Mouse (Mus musculus) gastrocnemius, adult 18-20 months (tissue): ENCODE results near the gene Dbp. TPM values are rescaled to one million over a fixed set of nuclear protein-coding genes. Genes with fewer than 3 reads are reported as not detected.

ENCODE experiments used
- DNase-seq: peaks from one replicate; pipeline ENCODE4 v3.0.0; 2021; ENCODE audit warnings: low spot score
- total RNA-seq, 2 experiments: library from RNA; stranded (reverse); gene quantifications; 2 replicates each; pipeline ENCODE4 v1.2.3; 2021

The Dbp gene
- total RNA-seq, 2 experiments from 2014 or later: 19.4 to 22.9 TPM

DNA sequence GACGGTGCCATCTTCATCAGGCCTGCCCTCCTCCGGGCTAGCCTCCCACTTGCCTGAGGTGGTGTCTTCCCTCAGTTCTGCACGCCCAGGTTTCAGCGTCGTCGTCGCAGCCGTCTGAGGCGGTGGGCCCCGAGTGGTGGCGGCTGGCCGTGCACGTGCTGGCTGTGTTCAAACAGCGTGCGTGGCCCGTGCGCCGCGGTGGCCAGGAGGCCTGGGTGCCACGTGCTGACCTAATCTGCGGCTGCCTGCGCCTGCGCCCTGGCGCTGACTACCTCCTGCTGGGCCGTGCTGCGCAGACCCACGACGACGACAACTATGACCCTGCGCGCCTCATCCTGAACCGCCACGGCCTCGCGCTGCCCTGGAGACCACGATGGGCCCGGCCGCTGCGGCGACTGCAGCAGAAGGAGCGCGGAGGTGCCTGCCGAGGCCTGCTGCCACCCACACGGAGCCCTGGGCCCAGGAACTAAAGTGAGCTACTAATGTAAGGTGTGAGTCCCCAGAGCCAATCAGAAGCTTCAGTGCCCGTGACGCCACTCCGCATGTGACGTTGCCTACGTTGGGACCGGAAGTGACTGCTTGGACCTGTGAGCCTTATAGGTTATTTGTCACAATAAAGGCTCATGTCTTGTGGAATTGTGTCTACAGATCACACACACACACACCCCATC, 10.8 kb upstream of the Dbp start, which contains the start of gene Sec1:
Gene Sec1, minus strand, starts transcription at position 482 of the 671 bp plus-strand sequence.
- DNase-seq: no peak

DNA sequence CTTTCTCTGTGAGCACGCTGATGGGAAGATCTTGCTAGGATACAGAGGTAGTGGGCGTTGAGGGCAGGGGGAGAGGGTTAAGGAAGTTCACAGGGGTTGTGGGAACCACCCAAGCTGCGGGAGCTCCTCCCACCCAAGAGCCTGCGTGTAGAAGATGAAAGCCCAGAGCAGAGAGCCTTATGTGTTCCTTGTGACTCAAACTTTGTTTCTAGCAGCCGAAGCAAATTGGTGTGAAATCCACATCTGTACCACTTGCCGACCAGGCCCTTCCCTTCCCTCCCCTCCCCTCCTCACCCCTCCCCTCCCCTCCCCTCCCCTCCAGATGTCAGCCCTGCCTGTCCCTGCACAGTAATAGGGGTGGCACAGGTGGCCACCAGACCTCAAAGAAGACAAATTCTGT, 9.8 kb upstream of the Dbp start:
- DNase-seq: no peak

DNA sequence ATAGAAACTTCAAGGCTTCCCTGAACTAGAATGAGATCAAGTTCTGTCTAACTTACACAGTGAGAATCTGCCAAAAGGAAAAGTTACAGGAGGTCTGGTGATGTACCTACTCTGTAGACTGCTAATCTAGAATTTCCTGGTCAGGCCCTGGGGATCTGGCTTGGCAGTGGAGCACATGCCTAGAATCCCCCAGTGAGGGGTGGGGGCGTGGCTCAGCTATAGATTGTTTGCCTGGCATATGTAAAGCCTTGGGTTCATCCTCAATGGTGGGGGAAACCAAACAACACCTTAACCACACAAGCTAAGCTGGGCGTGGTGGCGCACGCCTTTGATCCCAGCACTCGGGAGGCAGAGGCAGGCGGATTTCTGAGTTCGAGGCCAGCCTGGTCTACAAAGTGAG, 7.0 kb upstream of the Dbp start:
- no peak for DNase-seq

DNA sequence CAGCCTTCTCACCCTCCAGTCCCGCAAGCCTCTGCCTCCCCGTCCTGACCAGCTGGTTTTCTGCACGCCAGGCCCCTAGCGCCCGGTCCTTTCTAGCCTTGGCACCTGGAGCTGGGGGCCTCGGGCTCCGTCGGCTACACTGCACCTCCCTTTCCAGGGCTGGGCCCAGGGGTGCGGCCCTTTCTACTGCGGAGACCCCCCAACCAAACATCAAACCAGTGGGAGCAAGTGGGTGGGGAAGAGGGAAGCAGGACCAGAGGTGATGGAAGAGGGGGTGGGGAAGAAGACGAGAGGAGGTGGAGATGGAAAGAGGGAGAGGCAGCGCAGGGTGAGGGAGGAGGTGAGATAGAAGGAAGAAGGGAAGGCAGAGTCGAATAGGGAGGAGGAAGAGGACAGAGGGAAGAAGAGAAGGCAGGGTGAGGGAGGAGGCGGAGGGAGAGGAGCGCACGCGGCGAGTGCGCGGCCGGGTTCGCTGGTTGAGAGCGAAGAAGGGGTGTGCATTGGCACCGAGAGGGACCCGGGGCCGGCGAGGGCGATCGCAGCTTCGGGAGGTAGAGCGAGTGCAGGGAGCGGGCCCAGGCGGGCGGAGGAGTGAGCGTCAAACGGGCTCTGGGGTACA, 5.3 kb upstream of the Dbp start, which contains the start of gene Car11:
Gene Car11, plus strand, starts transcription at position 321 of the 619 bp plus-strand sequence.
- no peak for DNase-seq

DNA sequence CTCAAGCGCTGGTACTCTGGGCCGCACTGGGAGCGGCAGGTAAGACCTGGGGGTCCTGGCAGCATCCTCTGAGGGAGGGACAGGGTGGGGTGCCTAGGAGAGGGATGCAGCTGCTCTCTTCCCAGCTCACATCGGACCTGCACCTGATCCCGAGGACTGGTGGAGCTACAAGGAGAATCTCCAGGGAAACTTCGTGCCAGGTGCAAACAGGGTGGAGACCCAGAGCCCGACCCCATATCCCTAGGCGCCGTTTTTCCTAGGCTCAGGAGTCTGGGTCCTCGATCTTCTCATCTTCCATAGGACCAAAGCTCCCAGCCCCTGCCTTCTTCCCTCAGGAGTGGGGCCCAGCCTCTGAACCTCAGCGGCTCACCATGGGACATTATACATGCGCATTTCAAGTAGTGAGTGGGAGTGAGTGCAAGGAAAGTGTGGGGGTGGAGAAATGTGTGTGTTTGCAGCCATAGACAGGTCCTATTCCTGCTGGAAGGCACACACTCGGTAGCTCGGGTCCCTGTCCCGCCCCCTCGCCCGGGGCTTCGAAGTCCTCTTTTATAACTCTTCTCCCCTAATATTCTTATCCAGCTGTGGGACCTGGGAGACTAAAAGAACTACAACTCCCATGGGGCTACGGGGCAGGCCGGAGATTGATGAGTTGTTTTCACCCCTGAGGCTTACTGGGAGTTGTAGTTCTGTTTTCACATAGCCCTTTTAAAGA, 4.4 kb upstream of the Dbp start:
- DNase-seq: peak; percentile 88

DNA sequence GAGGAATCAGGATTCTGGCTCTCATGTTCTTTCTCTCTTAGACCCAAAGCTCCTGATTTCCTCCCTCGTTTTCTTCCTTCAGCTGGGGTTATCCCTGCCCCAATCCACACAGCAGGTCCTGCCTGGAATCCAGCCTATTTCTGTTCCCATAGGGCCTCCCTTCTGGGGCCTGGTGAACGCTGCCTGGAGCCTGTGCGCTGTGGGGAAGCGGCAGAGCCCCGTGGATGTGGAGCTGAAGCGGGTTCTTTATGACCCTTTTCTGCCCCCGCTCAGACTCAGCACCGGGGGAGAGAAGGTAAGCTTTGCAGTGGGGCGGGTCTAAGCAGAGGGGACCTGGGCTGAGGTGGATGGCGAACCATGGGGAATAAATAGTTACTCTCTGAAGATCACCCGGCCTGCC, 3.8 kb upstream of the Dbp start:
- no peak for DNase-seq

DNA sequence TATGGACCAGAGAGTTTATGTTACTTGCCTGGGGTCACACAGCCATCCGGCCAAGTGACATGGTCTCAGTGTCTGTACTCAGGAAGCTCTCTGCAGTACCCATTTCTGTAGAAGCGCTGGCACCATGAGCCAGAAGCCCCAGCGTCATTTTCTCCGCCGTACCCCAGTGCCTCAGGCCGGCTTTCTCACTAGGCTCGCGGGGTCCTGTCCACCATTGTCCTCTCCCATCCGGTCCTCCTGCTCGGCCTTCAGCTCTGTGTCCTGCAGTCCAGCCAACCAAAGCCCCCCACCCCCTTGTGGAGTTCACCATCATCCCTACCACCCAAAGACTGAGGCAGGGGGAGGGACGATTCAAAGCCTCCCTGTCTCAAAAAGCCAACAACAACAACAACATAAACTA, 3.3 kb upstream of the Dbp start:
- no peak for DNase-seq

DNA sequence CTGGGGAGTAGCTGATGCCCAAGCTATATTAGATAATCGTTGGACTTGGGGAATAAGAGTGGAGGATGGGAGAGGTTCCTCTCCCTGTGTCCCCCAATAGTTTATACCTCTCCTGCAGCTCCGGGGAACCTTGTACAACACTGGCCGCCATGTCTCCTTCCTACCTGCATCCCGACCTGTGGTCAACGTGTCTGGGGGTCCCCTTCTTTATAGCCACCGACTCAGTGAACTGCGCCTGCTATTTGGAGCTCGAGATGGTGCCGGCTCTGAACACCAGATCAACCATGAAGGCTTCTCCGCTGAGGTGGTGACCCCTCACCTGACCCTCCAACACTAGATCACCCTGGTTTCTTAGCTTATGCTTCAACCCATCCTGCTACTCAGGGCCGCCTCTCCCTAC, 2.6 kb upstream of the Dbp start:
- DNase-seq: no peak

DNA sequence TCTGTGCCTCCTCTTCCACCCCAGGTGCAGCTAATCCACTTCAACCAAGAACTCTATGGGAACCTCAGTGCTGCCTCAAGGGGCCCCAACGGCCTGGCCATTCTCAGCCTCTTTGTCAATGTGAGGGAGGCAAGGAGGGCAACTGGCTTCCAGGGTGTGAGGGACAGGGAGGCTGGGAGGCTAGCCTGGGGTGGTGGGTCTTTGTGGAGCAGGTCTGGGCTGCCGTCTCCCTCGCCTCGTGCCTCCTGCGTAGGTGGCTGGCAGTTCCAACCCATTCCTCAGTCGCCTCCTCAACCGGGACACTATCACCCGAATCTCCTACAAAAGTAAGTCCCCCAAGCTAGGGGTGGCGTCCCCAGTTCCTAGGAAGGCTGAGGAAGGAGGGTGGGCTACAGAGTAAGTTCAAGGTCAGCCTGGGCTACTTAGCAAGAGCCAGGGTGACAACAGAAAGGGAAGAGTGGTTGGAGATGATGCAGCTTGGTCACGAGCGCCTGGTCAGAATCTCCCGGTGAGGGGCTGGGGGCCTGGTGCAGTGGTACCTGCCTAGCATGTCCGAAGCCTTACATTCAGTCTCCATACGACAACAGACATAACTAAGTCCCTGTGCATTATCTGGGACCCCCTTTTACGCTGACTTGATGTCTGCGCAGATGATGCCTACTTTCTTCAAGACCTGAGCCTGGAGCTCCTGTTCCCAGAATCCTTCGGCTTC, 1.9 kb upstream of the Dbp start:
- no peak for DNase-seq

DNA sequence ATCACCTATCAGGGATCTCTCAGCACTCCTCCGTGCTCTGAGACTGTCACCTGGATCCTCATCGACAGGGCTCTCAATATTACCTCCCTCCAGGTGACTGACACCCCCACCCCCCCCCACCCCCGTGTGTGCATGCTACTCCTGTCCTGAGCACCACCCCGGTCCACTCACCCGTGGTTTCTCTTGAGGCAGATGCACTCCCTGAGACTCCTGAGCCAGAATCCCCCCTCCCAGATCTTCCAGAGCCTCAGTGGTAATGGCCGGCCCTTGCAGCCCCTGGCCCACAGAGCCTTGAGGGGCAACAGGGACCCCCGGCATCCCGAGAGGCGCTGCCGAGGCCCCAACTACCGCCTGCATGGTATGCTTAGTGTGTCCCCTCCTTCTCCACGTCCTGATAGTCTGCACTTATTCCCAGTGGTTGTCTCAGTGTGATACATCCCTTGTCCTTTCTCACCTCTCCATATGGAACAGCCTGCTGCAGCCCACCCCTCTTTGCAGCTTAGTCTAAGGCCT, 1.3 kb upstream of the Dbp start:
- DNase-seq: no peak

DNA sequence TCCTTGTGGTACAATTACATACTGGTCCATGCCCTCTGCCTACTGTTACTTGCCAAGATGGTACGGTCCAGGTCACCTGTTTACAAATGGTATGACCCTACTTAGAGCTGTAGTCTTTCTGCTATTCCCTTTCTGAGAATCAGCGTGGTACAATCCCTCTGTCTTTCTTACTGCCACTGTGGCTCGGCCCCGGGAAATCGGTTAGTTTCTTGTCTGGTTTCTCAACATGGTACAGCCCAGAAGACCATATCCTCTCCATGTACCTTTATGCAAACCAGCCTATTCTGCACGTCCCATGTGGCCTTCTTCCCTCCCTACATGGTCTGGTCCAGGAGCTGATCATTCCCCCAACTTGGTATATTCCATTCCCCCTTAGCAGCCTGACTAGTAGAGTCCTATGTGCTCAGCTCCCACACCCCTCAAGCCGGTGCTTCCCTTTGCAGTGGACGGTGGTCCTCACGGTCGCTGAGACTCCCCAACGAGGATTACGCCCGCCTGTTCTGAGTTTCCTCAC, 785 bp upstream of the Dbp start:
- DNase-seq: peak; percentile 66

DNA sequence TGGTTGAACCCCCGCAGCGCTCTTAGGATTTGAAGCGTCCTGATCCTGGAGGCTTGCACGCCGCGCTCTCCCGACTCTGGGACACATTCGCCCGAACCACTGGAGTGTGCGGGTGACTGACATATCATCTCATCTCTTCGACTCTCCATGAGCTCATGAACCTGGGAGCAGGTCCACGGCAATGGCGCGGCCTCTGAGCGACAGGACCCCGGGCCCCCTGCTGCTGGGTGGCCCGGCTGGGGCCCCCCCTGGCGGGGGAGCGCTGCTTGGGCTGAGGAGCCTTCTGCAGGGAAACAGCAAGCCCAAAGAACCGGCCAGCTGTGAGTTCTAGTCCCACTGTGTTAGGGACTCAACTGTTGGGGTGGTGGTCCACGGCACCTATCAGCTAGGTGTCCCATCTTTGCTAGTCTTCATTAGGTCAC, 566 bp downstream of the Dbp start:
- no peak for DNase-seq

DNA sequence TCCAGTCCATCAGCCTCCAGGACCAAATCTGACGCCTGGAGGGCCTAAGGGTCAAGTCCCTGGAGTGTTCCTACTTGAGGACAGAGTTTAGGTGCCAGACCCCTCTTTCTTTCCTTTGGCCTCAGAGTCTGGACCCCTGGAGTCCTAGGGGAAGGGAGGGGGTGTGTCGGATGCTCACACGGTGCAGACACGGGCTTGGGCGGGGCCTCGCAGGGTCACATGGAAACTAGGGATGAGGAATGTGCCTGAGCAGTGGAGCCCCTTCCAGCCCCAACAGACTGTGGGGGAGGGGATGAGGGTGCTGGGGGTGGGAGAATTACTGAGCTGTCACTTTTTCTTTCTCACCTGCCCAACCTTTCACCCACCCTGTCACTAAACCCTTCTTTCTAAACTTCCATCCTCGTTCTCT, 989 bp downstream of the Dbp start:
- peak; percentile 90 for DNase-seq

DNA sequence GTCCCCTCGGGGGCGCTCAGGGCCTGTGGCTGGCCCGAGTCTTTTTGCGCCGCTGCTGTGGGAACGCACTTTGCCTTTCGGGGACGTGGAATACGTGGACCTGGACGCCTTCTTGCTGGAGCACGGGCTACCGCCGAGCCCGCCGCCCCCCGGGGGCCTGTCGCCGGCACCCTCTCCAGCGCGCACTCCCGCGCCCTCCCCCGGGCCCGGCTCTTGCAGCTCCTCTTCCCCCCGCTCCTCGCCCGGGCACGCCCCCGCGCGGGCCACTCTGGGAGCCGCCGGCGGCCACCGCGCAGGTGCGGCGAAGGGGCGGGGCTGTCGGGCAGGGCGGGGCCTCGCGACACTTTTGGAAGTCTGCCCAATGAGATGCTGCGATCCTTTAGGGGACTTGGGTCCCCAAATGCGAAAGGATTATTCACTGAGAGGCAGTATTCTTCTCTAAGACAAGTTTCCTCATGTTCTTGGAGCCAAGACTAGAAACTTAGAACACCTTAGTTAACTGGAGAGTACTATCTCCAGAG, 1.9 kb downstream of the Dbp start:
- DNase-seq: peak; percentile 87

DNA sequence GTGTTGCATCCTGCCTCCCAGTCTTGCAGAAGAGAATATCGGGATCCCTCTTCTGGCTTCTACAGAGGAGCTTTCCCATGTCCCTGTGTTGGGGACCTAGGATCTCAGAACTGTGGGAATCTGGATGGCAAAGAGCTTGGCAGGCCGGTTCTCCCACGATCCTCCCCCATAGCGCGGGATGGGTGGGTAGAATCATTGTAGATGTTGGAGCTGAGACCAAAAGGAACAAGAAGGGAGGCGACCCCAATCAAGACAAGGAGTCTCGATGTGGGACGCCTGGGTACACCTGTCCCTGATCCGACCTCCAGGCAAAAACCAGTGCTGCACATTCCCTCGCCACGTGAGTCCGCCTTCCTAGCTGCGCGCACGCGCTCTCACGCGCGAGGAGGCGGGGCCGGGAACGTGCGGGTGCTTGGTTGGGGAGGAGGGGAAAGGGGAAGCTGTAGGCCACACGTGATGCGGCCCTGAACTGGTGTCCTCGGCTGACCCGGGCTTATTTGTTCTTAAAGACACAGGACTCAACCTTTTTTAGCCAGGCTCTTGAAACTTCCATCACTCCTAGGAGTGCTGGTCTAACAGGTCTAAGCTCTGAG, 2.6 kb downstream of the Dbp start:
- peak; percentile 98 for DNase-seq

DNA sequence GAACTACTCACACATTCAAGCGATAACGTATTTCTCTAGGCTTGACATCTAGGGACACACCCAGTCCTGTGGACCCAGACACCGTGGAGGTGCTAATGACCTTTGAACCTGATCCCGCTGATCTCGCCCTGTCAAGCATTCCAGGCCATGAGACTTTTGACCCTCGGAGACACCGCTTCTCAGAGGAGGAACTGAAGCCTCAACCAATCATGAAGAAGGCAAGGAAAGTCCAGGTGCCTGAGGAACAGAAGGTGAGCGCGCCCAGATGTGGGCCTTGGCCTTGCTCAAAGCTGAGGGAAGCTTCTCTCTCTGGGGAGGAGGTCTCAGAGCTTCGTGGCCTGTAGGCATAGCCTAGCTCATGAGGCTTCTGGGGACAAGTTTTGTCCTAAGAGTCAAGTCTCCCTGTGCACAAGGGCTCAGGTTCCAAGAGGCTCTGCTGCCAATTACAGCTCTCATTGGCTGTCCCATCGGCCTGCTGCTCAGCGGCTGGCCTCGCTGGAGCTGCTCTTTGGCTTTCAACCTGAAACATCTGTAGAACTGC, 3.4 kb downstream of the Dbp start:
- peak; percentile 74 for DNase-seq

DNA sequence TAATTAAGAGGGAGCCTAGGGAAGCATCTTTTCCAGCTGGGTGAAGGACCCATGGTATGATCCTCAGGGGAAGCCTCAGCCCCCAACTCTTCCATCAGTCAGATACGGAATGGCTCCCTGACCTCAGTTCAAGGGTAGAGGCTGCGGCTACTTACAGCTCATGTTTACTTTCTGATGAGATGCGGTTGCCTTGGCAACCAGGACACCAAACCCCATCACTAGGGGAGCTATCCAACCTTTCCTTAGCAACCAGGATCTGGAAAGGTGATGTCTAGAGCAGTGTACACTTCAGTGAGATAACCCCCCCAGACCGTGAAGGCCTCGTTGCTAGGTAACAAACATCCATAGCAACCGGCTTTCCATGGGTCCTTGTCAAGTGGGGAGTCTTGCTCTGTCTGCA, 4.1 kb downstream of the Dbp start:
- no peak for DNase-seq

DNA sequence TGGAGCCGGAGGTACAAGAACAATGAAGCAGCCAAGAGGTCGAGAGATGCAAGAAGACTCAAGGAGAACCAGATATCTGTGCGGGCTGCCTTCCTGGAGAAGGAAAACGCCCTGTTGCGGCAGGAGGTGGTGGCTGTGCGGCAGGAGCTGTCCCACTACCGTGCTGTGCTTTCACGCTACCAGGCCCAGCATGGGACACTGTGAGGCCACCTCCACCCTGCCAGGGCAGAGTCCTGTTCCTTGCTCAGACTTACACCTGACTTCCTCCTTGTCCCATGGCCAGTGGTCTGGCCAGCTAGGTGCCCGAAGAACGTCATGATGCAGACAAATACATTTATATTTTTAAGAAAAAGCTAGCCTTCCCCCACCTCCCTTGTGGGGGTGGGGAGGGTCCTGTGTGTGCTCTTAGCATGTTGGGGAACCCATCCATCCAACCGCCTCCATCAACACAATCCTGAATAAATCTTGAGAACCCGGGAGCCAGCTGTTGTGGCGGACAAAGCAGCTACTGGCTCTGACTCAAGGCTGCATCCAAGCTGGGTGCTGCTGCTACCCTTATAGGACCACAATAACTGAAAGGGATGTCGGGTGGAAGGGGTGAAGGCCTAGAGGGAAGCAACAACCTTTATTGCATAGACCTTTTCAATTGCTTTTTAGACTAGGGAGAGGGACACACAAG, 4.9 kb downstream of the Dbp start:
- DNase-seq: no peak

DNA sequence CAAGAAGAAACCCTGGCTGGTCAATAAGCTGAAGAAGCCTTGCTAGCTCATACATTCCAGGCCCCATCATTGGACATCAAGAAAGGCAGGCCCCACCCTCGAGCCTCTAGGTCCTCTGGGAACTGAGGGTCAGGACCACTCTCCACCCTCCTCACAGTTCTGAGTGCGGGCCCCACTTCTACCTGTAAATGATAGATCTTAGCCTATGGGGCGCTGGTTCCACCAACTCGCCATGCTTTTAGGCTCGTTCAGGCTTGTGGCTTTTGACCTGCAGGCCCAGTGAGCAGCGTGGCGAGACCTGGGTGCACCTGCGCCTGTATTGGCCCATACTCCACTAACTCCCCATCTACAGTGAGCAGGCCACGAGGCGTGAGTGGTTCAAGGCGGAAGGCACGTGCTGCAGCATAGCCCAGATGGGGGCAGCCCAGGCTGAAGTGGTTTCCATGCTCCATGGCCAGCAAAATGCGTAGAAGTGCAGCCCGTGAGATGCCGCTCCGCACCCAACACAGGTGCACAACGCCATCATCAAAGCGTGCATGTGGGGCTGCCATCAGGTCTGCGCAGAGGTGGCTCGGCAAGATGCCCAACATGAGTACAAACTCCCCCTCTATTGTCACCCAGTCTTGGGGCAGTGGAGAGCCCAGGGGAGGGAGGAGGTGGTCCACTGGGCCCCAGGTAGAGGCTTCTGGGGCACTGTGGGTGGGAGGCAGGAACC, 5.7 kb downstream of the Dbp start:
- DNase-seq: no peak
